Mouse (Mus musculus): Measurements from ENCODE around the gene Sema3e.

The Sema3e gene

DNA sequence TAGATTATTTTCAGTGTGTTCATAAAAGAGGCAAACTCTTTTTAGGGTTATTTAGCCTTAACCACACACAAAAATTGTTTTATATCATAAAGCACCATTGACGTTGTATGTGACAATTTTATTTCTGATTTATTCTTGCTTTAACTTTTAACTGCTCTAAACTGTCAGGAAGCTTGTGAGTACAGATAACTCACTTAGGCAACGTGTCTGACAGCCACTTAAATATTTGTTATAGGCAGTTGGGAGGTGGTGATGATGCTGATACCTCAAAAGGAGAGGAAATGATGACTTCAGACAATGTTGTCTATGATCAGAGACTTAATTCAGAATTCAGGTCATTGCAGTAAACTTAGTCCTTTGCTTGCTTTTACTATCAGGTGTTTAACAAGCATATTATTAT, 181.7 kb downstream of the Sema3e start:
- no peak for DNase-seq (ENCODE audit: extremely low read depth, low read depth)

DNA sequence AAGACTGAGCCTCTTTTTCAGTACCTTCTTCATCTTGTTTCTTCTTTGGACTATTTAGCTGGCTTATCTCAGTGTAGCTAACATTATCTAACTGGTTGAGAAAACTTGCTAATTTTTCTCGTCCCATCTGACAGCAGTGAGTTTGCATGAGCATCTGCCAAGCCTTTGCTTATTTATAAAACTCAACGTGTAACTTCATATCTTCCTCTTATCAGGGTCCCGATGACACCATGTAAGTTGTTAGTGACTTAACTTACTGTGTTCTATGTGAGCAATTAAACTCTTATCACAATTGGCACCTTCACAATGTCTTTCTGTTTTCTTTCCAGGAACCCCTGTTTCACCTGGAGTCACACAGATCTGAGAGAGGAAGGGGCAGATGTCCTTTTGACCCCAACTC, 184.9 kb downstream of the Sema3e start:
- DNase-seq (ENCODE audit: extremely low read depth, low read depth): no peak

DNA sequence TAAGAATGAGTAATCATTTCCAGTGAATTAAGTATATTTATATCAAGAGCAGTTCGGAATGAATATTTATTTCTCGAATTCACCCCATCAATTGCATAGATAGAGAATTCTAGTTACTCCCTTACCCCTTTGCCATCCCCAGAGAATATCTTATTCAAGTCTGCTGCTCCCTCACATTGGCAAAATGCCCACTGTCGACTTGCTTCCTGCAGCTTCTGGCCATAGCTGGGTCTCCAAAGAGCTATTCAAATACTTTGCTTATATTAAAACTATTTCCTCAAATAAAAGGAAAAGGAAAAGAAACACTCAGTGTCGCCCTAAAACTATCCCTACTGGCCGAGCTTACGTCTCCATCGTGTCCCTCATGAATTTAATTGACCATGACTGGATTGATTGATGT, 191.1 kb downstream of the Sema3e start:
- DNase-seq (ENCODE audit: extremely low read depth, low read depth): no peak

DNA sequence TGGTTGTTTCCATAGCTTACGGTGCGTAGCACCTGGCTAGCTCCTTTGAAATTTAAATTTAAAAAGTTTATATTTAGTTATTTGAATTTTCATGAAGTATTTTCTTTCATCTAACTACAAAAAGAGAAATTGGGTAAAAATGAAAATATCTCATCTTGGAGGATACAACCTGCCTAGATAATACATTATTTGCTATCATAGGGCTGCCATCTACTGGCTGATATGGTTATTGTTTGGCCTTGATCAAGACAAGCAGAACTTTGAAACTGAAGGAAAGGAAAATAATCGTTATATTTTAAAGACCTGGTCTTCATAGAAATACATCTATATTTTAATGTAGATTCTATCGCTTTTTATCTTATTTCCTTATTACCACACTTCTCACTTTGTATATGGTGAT, 193.6 kb downstream of the Sema3e start:
- no peak for DNase-seq (ENCODE audit: extremely low read depth, low read depth)

DNA sequence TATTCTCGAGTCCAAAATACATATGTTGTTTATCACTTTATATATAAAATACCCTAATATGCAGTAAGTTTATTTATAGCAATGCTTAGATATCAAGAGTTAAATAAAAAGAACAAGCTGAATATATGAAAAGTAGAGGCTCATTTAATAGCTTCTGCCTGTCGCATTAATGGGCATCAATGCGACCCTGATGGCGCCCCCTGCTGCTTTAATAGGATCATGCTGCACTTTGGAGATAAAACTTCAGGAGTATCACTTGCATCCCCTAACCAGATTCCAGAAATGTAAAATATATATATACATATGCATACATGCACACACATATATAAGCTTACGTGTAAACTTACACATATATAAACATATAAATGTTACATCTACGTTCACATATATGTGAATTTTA, 199.4 kb downstream of the Sema3e start:
- no peak for DNase-seq (ENCODE audit: extremely low read depth, low read depth)

DNA sequence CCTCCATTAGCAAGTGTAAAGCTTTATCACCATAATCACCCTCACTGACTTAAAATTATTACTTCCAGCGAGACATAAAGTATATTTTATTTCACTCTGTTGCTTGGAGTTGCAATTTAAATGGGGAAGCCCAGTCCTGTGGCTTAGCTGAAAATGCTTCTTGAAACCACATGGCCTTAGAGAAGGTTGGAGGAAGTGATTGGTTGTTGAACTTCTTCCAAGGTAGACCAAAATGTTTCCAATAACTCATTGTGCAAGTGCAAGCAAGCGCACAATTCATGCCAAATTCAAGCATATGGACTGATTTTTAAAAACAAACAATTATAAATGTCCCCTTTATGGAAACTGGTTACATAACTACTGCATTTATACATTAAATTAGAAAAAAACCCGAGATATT, 206.0 kb downstream of the Sema3e start:
- DNase-seq (ENCODE audit: extremely low read depth, low read depth): no peak

DNA sequence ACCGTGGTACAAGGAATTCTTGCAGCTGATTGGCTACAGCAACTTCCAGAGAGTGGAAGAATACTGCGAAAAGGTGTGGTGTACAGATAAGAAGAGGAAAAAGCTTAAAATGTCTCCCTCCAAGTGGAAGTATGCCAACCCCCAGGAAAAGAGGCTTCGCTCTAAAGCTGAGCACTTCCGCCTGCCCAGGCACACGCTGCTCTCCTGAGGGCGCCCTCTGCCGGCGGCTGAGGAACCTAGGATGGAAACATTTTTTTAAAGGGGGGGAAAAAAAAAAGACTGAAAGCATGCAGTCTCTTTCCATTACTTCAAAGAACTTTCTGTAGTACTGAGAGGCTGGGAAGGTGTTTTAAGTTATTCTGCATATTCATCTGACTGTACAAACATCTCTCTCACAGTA, 227.5 kb downstream of the Sema3e start:
- peak; percentile 6 for DNase-seq (ENCODE audit: extremely low read depth, low read depth)

DNA sequence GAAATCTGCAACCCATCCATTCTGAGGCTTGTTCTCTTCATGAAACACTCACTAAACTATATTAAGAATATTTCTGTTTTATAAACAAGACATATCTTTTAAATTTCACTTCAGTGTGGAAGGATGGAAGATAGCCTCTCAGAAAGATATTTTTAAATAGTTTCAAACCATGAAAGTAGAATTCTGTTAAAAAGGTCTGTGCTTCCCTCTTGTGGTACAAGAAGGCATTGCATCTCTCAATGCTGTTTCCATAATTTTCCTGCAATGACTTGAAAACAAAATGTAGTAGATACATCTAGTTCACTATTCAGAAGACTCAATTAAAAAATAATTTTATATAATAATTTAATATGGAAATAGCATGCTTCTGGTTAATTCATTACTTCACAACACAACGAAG, 228.3 kb downstream of the Sema3e start:
- DNase-seq (ENCODE audit: extremely low read depth, low read depth): peak; percentile 22

DNA sequence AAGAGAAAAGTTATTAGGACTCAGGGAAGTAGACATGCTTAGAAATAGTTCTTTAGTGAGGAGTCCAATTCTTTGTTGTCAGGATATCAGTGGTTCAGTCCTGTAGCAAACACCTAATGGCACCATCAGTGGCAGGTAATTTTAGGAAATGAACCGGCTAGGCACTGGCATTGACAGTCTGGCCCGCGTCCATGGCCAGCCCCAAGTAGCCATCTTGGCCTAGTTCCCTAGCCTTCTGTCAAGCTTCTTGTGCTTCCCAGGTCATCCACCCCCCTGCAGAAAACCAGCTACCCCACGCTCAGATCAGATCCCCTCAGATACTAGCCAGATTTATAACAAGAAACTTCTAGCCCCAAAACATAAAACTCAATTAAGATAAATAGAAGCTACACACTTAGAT, 235.1 kb downstream of the Sema3e start:
- DNase-seq (ENCODE audit: extremely low read depth, low read depth): no peak

DNA sequence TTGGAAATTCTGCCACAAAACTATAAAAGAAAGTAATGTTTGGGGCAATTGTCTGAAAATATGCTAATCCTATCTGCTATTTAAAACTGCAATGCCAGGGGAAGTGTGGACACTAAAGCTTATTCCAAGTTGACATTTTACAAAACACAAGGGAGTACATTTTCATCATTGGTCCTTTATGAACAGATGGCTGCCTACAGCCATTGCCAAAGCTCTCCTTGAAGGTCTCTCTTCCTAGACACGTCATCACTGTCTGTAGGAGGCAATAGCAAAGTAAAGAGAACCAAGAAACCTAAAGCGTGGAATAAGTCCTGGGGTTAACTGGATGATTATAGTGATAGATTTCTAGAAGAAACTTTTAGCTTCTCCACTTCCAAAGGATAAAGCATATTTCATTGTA, 242.3 kb downstream of the Sema3e start:
- DNase-seq (ENCODE audit: extremely low read depth, low read depth): no peak

All from MEL-GATA-1-ER (cell line).